Comparison of ENCODE assay signal across 8 mouse cellular contexts in genomic region chr4:117495869-117496401, GRCm38 (mm10). TPM values are rescaled to one million over a fixed set of nuclear protein-coding genes. Genes with fewer than 3 reads are reported as not detected.
DNase-seq lines count a peak whose midpoint lies in the region; ATAC-seq and TF ChIP-seq lines count a peak whose summit lies in the region.

No protein-coding gene starts in this region.

- peaks cover 60% of the 10 kb centered on the region for H3K27me3 ChIP-seq in lung, embryonic 14.5 days (ENCODE audit: insufficient read depth, low read length)
- peaks cover 21% of the 10 kb centered on the region for H3K27me3 ChIP-seq in heart, embryonic 12.5 days (replicated peaks)
- H3K27me3 ChIP-seq in limb, embryonic 13.5 days: peaks cover 36% of the 10 kb centered on the region
- H3K27me3 ChIP-seq in stomach, embryonic 14.5 days (ENCODE audit: control insufficient read depth, insufficient read depth, low read length): peaks cover 23% of the 10 kb centered on the region

- H3K9ac ChIP-seq in lung, embryonic 14.5 days: peak overlapping the region; percentile 42
- peak overlapping the region; percentile 62; the same call in 1 of the 2 replicates for H3K9ac ChIP-seq in heart, embryonic 12.5 days
- peak overlapping the region; percentile 89 for H3K9ac ChIP-seq in limb, embryonic 13.5 days
- H3K9ac ChIP-seq in stomach, embryonic 14.5 days (replicated peaks; ENCODE audit: low read depth, low read length): no peak overlapping the region

- H3K9me3 ChIP-seq in lung, embryonic 14.5 days (ENCODE audit: low read depth, low read length): no peaks in the 10 kb centered on the region
- no peaks in the 10 kb centered on the region for H3K9me3 ChIP-seq in heart, embryonic 12.5 days (replicated peaks)
- no peaks in the 10 kb centered on the region for H3K9me3 ChIP-seq in limb, embryonic 13.5 days
- H3K9me3 ChIP-seq in stomach, embryonic 14.5 days (ENCODE audit: control insufficient read depth, low read depth, low read length): no peaks in the 10 kb centered on the region

- peak overlapping the region; percentile 95 for H3K4me2 ChIP-seq in lung, embryonic 14.5 days
- peak overlapping the region; percentile 98 for H3K4me2 ChIP-seq in heart, embryonic 12.5 days
- peak overlapping the region; percentile 87 for H3K4me2 ChIP-seq in limb, embryonic 13.5 days (replicated peaks)
- H3K4me2 ChIP-seq in stomach, embryonic 14.5 days (replicated peaks; ENCODE audit: low read depth, low read length): peak overlapping the region; percentile 94

- peak overlapping the region; percentile 49 for H3K4me3 ChIP-seq in lung, embryonic 14.5 days (ENCODE audit: low read depth, low read length)
- H3K4me3 ChIP-seq in heart, embryonic 12.5 days: peak overlapping the region; percentile 59
- peak overlapping the region; percentile 66 for H3K4me3 ChIP-seq in limb, embryonic 13.5 days
- peak overlapping the region; percentile 42 for H3K4me3 ChIP-seq in stomach, embryonic 14.5 days (ENCODE audit: low read depth, low read length)

- TF ChIP-seq CTCF in lung, embryonic 14.5 days (IDR thresholded peaks at IDR 0.05; ENCODE audit: low read depth): no peak

- peaks cover 6% of the 10 kb centered on the region; the same call in 1 of the 2 replicates for H3K4me1 ChIP-seq in lung, embryonic 14.5 days (ENCODE audit: insufficient read depth)
- H3K4me1 ChIP-seq in heart, embryonic 12.5 days (replicated peaks): peaks cover 21% of the 10 kb centered on the region; the same call in 1 of the 2 replicates
- peaks cover 25% of the 10 kb centered on the region for H3K4me1 ChIP-seq in limb, embryonic 13.5 days
- peaks cover 23% of the 10 kb centered on the region for H3K4me1 ChIP-seq in stomach, embryonic 14.5 days (ENCODE audit: control insufficient read depth, insufficient read depth, low read length)

- DNase-seq in lung, embryonic 14.5 days: peak; percentile 35
- no peak for DNase-seq in lung, postnatal 14 days
- peak; percentile 62 for DNase-seq in embryo, embryonic 11 days
- DNase-seq in layer of hippocampus, adult 18-20 months (ENCODE audit: low spot score in 2 of 2): no peak
- no peak for DNase-seq in natural killer cell, adult 2 months (ENCODE audit: low spot score in 2 of 2)

- no peak overlapping the region for H3K27ac ChIP-seq in lung, embryonic 14.5 days (ENCODE audit: low read depth)
- H3K27ac ChIP-seq in heart, embryonic 12.5 days (ENCODE audit: poor library complexity, severe bottlenecking): no peak overlapping the region
- peak overlapping the region; percentile 93 for H3K27ac ChIP-seq in limb, embryonic 13.5 days
- no peak overlapping the region for H3K27ac ChIP-seq in stomach, embryonic 14.5 days (ENCODE audit: low read length)

- WGBS in lung, embryonic 14.5 days: under 1% methylated on average over 33 of the region's 33 CpGs
- under 1% methylated on average over 33 of the region's 33 CpGs for WGBS in heart, embryonic 12.5 days
- under 1% methylated on average over 31 of the region's 33 CpGs for WGBS in limb, embryonic 13.5 days
- under 1% methylated on average over 33 of the region's 33 CpGs for WGBS in stomach, embryonic 14.5 days

- no peaks in the 10 kb centered on the region for H3K36me3 ChIP-seq in lung, embryonic 14.5 days (ENCODE audit: insufficient read depth)
- no peaks in the 10 kb centered on the region for H3K36me3 ChIP-seq in heart, embryonic 12.5 days
- peaks cover 12% of the 10 kb centered on the region for H3K36me3 ChIP-seq in limb, embryonic 13.5 days
- H3K36me3 ChIP-seq in stomach, embryonic 14.5 days (ENCODE audit: control insufficient read depth, insufficient read depth, low read length): no peaks in the 10 kb centered on the region

- no peak for ATAC-seq in lung, embryonic 14.5 days (ENCODE audit: insufficient read depth)
- ATAC-seq in heart, embryonic 12.5 days (ENCODE audit: insufficient number of reproducible peaks, low FRiP score): 0 out of 2 replicates have a peak, but pooled peaks have one; percentile 22
- peak; percentile 49; the same call in 1 of the 2 replicates for ATAC-seq in limb, embryonic 13.5 days (ENCODE audit: low FRiP score, low read depth)
- ATAC-seq in stomach, embryonic 14.5 days (ENCODE audit: insufficient number of reproducible peaks, insufficient read depth, low FRiP score, low read depth): no peak

RNA-seq across cellular contexts. Expression of gene Rnf220, which starts 0.9 kb away (rescaled TPM):
- polyA plus RNA-seq in lung, embryonic 14.5 days (2014; fragmentation: Nextera tagmentation; extraction: Ambion mirVana): 65.4 and 76.1 TPM in 2 replicates
- 55.8 and 56.8 TPM in 2 replicates for polyA plus RNA-seq in heart, embryonic 12.5 days (2016; fragmentation: Nextera tagmentation; extraction: Ambion mirVana)
- 91.2 and 96.1 TPM in 2 replicates for polyA plus RNA-seq in limb, embryonic 13.5 days (2015; fragmentation: Nextera tagmentation; extraction: Ambion mirVana)
- polyA plus RNA-seq in stomach, embryonic 14.5 days (2014; fragmentation: Nextera tagmentation; extraction: Ambion mirVana): 53.1 and 54.5 TPM in 2 replicates
- 100 to 1,000 TPM; 188 to 194 TPM for total RNA-seq in layer of hippocampus, adult 18-20 months (2021)

RNA-seq across cellular contexts. Expression of gene Eri3, which starts 54.2 kb away (rescaled TPM):
- 159 and 173 TPM in 2 replicates for polyA plus RNA-seq in lung, embryonic 14.5 days (2014; fragmentation: Nextera tagmentation; extraction: Ambion mirVana)
- 116 and 119 TPM in 2 replicates for polyA plus RNA-seq in heart, embryonic 12.5 days (2016; fragmentation: Nextera tagmentation; extraction: Ambion mirVana)
- polyA plus RNA-seq in limb, embryonic 13.5 days (2015; fragmentation: Nextera tagmentation; extraction: Ambion mirVana): 178 and 181 TPM in 2 replicates
- 143 and 176 TPM in 2 replicates for polyA plus RNA-seq in stomach, embryonic 14.5 days (2014; fragmentation: Nextera tagmentation; extraction: Ambion mirVana)
- total RNA-seq in layer of hippocampus, adult 18-20 months (2021): 100 to 1,000 TPM; 200 to 214 TPM

Comparison
In these comparisons a context has a peak if more than half of its experiments do, and no peak if none do; other contexts are left out.
1. DNase-seq: peak in lung, embryonic 14.5 days (single experiment) and embryo, embryonic 11 days (single experiment); none in lung, postnatal 14 days (single experiment), layer of hippocampus, adult 18-20 months (0 of 2) and natural killer cell, adult 2 months (0 of 2).
2. ATAC-seq: peak in heart, embryonic 12.5 days (single experiment) and limb, embryonic 13.5 days (single experiment); none in lung, embryonic 14.5 days (single experiment) and stomach, embryonic 14.5 days (single experiment).
3. Peak in every context shown above with its lines, with median percentiles within 50 percentile points of each other: H3K4me2 ChIP-seq and H3K4me3 ChIP-seq.